Mouse (Mus musculus) limb, embryonic 12.5 days (tissue): ENCODE measurements around the gene Tymp. TPM values are rescaled to one million over a fixed set of nuclear protein-coding genes. Genes with fewer than 3 reads are reported as not detected.
A peak's percentile ranks its signal among the peaks of the same experiment; 100 is the strongest.

Experiments used
- ATAC-seq: fragments of 200-750 bp; cut with Nextera tagmentation; 2 replicates; pipeline ENCODE4 v1.8.0; 2017; ENCODE audit warnings: low read depth, moderate TSS enrichment; ENCODE audit not compliant: insufficient number of reproducible peaks, insufficient read depth, low FRiP score, low TSS enrichment
- H3K27ac ChIP-seq: fragments of 300-500 bp; sonication (generic); 2 replicates; pipeline ENCODE4 v1.5.1; 2016; ENCODE audit warnings: mild to moderate bottlenecking, moderate library complexity
- H3K27me3 ChIP-seq: fragments of 300-500 bp; sonication (generic); 2 replicates; pipeline ENCODE4 v1.6.1; 2016; ENCODE audit warnings: mild to moderate bottlenecking, moderate library complexity
- H3K36me3 ChIP-seq: fragments of 300-500 bp; sonication (generic); 2 replicates; pipeline ENCODE4 v1.6.1; 2016; ENCODE audit warnings: mild to moderate bottlenecking, moderate library complexity
- H3K4me1 ChIP-seq: fragments of 300-500 bp; sonication (generic); replicated peaks from 2 replicates; pipeline ENCODE4 v1.6.1; 2016
- H3K4me2 ChIP-seq: fragments of 300-500 bp; sonication (generic); 2 replicates; pipeline ENCODE4 v1.6.1; 2016; ENCODE audit warnings: mild to moderate bottlenecking, moderate library complexity
- H3K4me3 ChIP-seq: fragments of 300-500 bp; sonication (generic); replicated peaks from 2 replicates; pipeline ENCODE4 v1.5.1; 2016; ENCODE audit warnings: mild to moderate bottlenecking
- H3K9ac ChIP-seq: fragments of 300-500 bp; sonication (generic); replicated peaks from 2 replicates; pipeline ENCODE4 v1.6.1; 2016; ENCODE audit warnings: mild to moderate bottlenecking, moderate library complexity
- H3K9me3 ChIP-seq: fragments of 300-500 bp; sonication (generic); 2 replicates; pipeline ENCODE4 v1.6.1; 2016; ENCODE audit warnings: mild to moderate bottlenecking, moderate library complexity
- WGBS: fragments of 180-500 bp; shearing (Covaris S2); methylation state at CpG from one replicate; pipeline ENCODE4 v1.1.7; 2016; 5-methylcytosine and 5-hydroxymethylcytosine counted together
- polyA plus RNA-seq: library from polyadenylated mRNA; unstranded; fragments of >200 nt; fragmentation: Nextera tagmentation; extraction: Ambion mirVana; gene quantifications from 2 replicates; pipeline ENCODE4 v1.2.1, GENCODE M21; 2016

Tymp gene
- polyA plus RNA-seq, 1 experiment from 2014 or later, result 1.5 TPM

- WGBS, result 53% methylated on average over 5 of the region's 5 CpGs
- H3K27me3 ChIP-seq, result peaks cover 24% of the 10 kb centered on the region
- H3K27ac ChIP-seq, result no peak overlapping the region
- H3K9ac ChIP-seq, result no peak overlapping the region
- no peaks in the 10 kb centered on the region for H3K36me3 ChIP-seq
- H3K4me3 ChIP-seq, result no peak overlapping the region
- H3K4me2 ChIP-seq, result no peak overlapping the region
- peaks cover 9% of the 10 kb centered on the region for H3K4me1 ChIP-seq
- H3K9me3 ChIP-seq, result no peaks in the 10 kb centered on the region
- no peak for ATAC-seq
Observed at GRCm38 (mm10) chr15:89326441-89326840, 50.4 kb downstream of the Tymp start.

GRCm38 (mm10) chr15:89323656-89324055 is 53.2 kb downstream of the Tymp start:
- Histone ChIP-seq H3K27ac (no peak overlapping the region), H3K4me2 (no peak overlapping the region), H3K36me3 (no peaks in the 10 kb centered on the region), H3K9me3 (no peaks in the 10 kb centered on the region), H3K4me3 (no peak overlapping the region), H3K9ac (no peak overlapping the region), H3K4me1 (peaks cover 9% of the 10 kb centered on the region), H3K27me3 (peaks cover 32% of the 10 kb centered on the region)
- no peak for ATAC-seq
- WGBS, result 90% methylated on average over 4 of the region's 4 CpGs

- H3K9me3 ChIP-seq, result no peaks in the 10 kb centered on the region
- H3K36me3 ChIP-seq, result no peaks in the 10 kb centered on the region
- peak within 1 kb of the TSS; percentile 19 for H3K4me3 ChIP-seq
- H3K27me3 ChIP-seq, result peaks cover 32% of the 10 kb centered on the region
- no peak for ATAC-seq
- no peak within 1 kb of the TSS for H3K27ac ChIP-seq
- peaks cover 9% of the 10 kb centered on the region for H3K4me1 ChIP-seq
- 0 out of 2 replicates have a peak within 1 kb of the TSS, but pooled peaks have one; percentile 23 for H3K9ac ChIP-seq
- peak within 1 kb of the TSS; percentile 47 for H3K4me2 ChIP-seq
- 6% methylated on average over 26 of the region's 26 CpGs for WGBS
Observed at GRCm38 (mm10) chr15:89322670-89323522, 53.9 kb downstream of the Tymp start, which contains the start of gene Adm2. Adm2 (plus strand) TSS chr15:89322720.

Other genes with a start within 250 kb of the Tymp start
- 15.0 and 15.2 TPM in 2 replicates for gene Hdac10, start 248.3 kb downstream of the Tymp start, polyA plus RNA-seq
- gene Mapk12, start 236.3 kb downstream of the Tymp start, polyA plus RNA-seq, result 8.9 and 9.3 TPM in 2 replicates
- gene Mapk11, start 227.4 kb downstream of the Tymp start, polyA plus RNA-seq, result 13.6 and 14.4 TPM in 2 replicates
- gene Plxnb2, start 196.3 kb downstream of the Tymp start, polyA plus RNA-seq, result 157 and 170 TPM in 2 replicates
- gene Dennd6b, start 180.5 kb downstream of the Tymp start, polyA plus RNA-seq, result 30.1 and 31.2 TPM in 2 replicates
- 30.5 and 33.3 TPM in 2 replicates for gene Ppp6r2, start 165.5 kb downstream of the Tymp start, polyA plus RNA-seq
- 57.2 and 73.4 TPM in 2 replicates for gene Sbf1, start 61.7 kb downstream of the Tymp start, polyA plus RNA-seq
- 0.16 and 0.17 TPM in 2 replicates for gene Adm2, start 54.3 kb downstream of the Tymp start, polyA plus RNA-seq
- gene Miox, start 42.6 kb downstream of the Tymp start, polyA plus RNA-seq, result not detected in 2 replicates
- gene Lmf2, start 21.4 kb downstream of the Tymp start, polyA plus RNA-seq, result 43.3 and 47.4 TPM in 2 replicates
- gene Ncaph2, start 21.3 kb downstream of the Tymp start, polyA plus RNA-seq, result 175 and 183 TPM in 2 replicates
- gene Sco2, start 3.2 kb downstream of the Tymp start, polyA plus RNA-seq, result 4.2 and 5.3 TPM in 2 replicates
- gene Odf3b, start 2.2 kb upstream of the Tymp start, polyA plus RNA-seq, result 0.33 and 0.48 TPM in 2 replicates
- 0.05 TPM in 1 of 2 replicates, not detected in the other for gene Klhdc7b, start 7.9 kb upstream of the Tymp start, polyA plus RNA-seq
- gene Syce3, start 33.5 kb upstream of the Tymp start, polyA plus RNA-seq, result not detected in 2 replicates
- gene Cpt1b, start 48.8 kb upstream of the Tymp start, polyA plus RNA-seq, result 0.25 and 0.74 TPM in 2 replicates
- 3.6 and 3.8 TPM in 2 replicates for gene C730034F03Rik, start 52.5 kb upstream of the Tymp start, polyA plus RNA-seq
- not detected in 2 replicates for gene Gm44502, start 52.7 kb upstream of the Tymp start, polyA plus RNA-seq
- gene Chkb, start 52.9 kb upstream of the Tymp start, polyA plus RNA-seq, result 59.2 and 61.8 TPM in 2 replicates
- 2.0 and 2.1 TPM in 2 replicates for gene Mapk8ip2, start 76.9 kb upstream of the Tymp start, polyA plus RNA-seq
- gene Arsa, start 100.4 kb upstream of the Tymp start, polyA plus RNA-seq, result 15.2 and 15.6 TPM in 2 replicates
- gene Shank3, start 122.6 kb upstream of the Tymp start, polyA plus RNA-seq, result 2.4 and 3.2 TPM in 2 replicates
- gene Acr, start 191.3 kb upstream of the Tymp start, polyA plus RNA-seq, result 0.28 TPM in 1 of 2 replicates, not detected in the other
- gene Rabl2, start 214.9 kb upstream of the Tymp start, polyA plus RNA-seq, result 48.9 and 53.0 TPM in 2 replicates